Mouse (Mus musculus): ENCODE data around the gene Ly6c1. TPM values are rescaled to one million over a fixed set of nuclear protein-coding genes. Genes with fewer than 3 reads are reported as not detected.
"Not testable (repeated sequence)": the region's sequence is repeated elsewhere in the genome, so short reads cannot be mapped to it uniquely, and the experiment has no call there.

Ly6c1 gene
- polyA plus RNA-seq, 1 experiment from 2014 or later: 21.9 TPM

DNA sequence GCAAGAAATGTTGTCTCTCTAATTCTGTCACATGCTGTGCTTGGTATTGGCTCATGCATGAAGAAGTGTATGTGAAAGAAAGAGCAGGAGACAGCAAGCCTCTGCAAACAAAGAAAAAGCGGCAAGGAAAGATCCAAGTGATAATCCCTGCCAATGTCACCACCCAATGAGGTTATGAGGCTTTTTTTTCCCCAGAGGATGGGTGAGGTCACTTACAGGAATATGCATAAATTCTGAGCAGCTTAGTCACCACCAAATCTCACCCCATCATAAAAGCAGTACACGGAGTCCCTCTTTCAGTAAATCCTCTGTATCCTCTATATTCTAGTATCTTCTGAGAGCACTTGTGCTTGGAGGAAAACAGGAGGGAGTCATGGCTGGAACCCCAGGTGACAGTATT, 1.2 kb upstream of the Ly6c1 start:
- not testable (repeated sequence) for H3K4me2 ChIP-seq (replicated peaks; ENCODE audit: low read depth, low read length); H3K4me3 ChIP-seq (ENCODE audit: low read length); H3K9ac ChIP-seq (replicated peaks; ENCODE audit: low read length); H3K27ac ChIP-seq (ENCODE audit: low read length); H3K27me3 ChIP-seq (ENCODE audit: insufficient read depth, low read length); H3K36me3 ChIP-seq (ENCODE audit: insufficient read depth, low read length); ATAC-seq (ENCODE audit: low FRiP score, low TSS enrichment); H3K4me1 ChIP-seq (ENCODE audit: insufficient read depth, low read length); H3K9me3 ChIP-seq (ENCODE audit: low read length)
- WGBS: 88% methylated on average over 2 of the region's 2 CpGs

GRCm38 (mm10) chr15:75047970-75048320, 685 bp downstream of the Ly6c1 start:
- 90% methylated on average over 1 of the region's 1 CpGs for WGBS
- H3K4me1 ChIP-seq (ENCODE audit: insufficient read depth, low read length); H3K36me3 ChIP-seq (ENCODE audit: insufficient read depth, low read length); H3K9ac ChIP-seq (replicated peaks; ENCODE audit: low read length); H3K9me3 ChIP-seq (ENCODE audit: low read length); H3K4me2 ChIP-seq (replicated peaks; ENCODE audit: low read depth, low read length); ATAC-seq (ENCODE audit: low FRiP score, low TSS enrichment); H3K4me3 ChIP-seq (ENCODE audit: low read length); H3K27ac ChIP-seq (ENCODE audit: low read length); H3K27me3 ChIP-seq (ENCODE audit: insufficient read depth, low read length): not testable (repeated sequence)

DNA sequence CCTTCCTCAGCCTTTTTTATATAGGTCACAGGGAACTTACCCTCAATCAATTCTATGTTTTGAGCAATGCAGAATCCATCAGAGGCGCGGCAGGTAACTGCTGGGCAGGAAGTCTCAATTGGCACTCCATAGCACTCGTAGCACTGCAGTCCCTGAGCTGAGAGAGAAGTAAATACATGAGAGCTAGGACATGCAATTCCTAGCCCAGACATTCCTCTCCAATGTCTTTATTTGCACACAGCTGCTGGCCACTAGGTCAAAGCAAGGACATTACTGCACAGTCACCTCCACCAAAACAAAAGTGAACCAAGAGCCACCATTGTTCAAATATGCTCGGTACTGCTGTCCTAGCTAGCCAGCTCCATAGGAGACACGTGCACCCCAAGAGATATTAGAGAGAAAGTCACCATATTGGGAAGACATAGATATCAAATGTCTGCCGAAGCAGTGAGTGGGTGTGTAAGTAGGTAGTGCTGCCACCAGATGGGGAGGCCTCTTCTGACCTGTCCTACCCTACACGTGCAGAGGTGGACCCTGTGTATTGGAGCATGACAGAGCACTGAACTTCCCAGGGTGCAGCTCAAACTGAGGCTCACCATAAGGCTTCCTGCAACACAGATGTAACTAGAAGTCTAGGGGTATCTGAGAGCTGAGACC, 1.2 kb downstream of the Ly6c1 start:
- not testable (repeated sequence) for H3K4me1 ChIP-seq (ENCODE audit: insufficient read depth, low read length); H3K4me3 ChIP-seq (ENCODE audit: low read length); ATAC-seq (ENCODE audit: low FRiP score, low TSS enrichment); H3K27ac ChIP-seq (ENCODE audit: low read length); H3K27me3 ChIP-seq (ENCODE audit: insufficient read depth, low read length); H3K36me3 ChIP-seq (ENCODE audit: insufficient read depth, low read length); H3K9ac ChIP-seq (replicated peaks; ENCODE audit: low read length); H3K4me2 ChIP-seq (replicated peaks; ENCODE audit: low read depth, low read length); H3K9me3 ChIP-seq (ENCODE audit: low read length)
- 48% methylated on average over 5 of the region's 7 CpGs for WGBS

DNA sequence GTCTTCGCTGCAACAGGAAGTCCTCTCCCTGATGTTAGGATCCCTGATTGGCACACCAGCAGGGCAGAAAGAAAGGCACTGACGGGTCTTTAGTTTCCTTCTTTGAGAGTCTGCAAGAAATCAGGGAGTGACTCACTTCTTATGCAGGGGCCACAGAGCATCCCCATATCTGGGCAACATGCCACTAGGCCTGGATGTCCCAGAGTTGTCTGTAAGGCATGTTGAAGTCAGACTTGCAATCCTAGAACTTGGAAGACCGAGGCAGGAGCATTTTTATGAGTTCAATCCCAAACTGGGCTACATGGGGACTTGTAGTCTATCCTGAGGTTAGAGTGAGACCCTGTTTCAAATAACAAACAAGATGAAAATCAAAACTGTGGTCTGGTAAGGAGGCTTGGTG, 3.1 kb downstream of the Ly6c1 start:
- WGBS: 81% methylated on average over 2 of the region's 3 CpGs
- H3K36me3 ChIP-seq (ENCODE audit: insufficient read depth, low read length); ATAC-seq (ENCODE audit: low FRiP score, low TSS enrichment): not testable (repeated sequence)

DNA sequence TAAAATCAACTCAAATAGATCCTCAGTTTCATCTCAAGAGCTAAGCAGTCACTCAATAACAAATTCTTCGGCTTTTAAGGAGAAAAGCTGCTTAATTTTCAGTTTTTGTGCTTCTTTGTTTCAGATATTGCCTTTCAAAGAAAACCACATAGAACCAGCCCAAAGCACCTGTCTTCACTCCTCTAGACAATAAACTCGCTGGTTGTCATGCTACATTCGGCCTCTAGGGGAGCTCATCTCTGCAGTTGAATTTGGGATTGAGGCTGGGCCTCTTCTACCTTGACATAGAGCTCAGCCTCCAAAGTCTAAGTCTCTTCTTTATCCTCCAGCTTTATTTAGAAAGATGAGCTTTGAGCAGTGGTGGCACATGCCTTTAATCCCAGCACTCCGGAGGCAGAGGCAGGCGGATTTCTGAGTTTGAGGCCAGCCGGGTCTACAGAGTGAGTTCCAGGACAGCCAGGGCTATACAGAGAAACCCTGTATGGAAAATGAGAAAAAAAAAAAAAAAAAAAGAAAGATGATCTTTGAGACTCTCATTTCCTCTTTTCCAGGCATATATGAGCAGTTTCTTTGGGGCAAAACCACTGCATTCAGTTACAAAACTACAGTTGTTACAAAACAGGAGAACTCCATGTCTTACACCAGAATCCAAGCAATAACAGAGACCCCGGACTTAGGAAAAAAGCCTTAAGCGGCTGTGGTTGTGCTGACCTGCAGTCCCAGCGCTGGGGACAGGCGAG, 27.4 kb downstream of the Ly6c1 start:
- H3K4me1 ChIP-seq (ENCODE audit: insufficient read depth, low read length): not testable (repeated sequence)

More for the DNA sequence above, 3.1 kb downstream of the Ly6c1 start:
- H3K27me3 ChIP-seq (ENCODE audit: insufficient read depth, low read length); H3K27ac ChIP-seq (ENCODE audit: low read length); H3K9ac ChIP-seq (replicated peaks; ENCODE audit: low read length); H3K4me3 ChIP-seq (ENCODE audit: low read length); H3K4me2 ChIP-seq (replicated peaks; ENCODE audit: low read depth, low read length); H3K9me3 ChIP-seq (ENCODE audit: low read length); H3K4me1 ChIP-seq (ENCODE audit: insufficient read depth, low read length): not testable (repeated sequence)

GRCm38 (mm10) chr15:75019446-75019845, 29.2 kb downstream of the Ly6c1 start:
- H3K9me3 ChIP-seq (ENCODE audit: low read length); H3K36me3 ChIP-seq (ENCODE audit: insufficient read depth, low read length); H3K9ac ChIP-seq (replicated peaks; ENCODE audit: low read length); H3K4me3 ChIP-seq (ENCODE audit: low read length); H3K4me2 ChIP-seq (replicated peaks; ENCODE audit: low read depth, low read length); H3K27me3 ChIP-seq (ENCODE audit: insufficient read depth, low read length); H3K27ac ChIP-seq (ENCODE audit: low read length); H3K4me1 ChIP-seq (ENCODE audit: insufficient read depth, low read length); ATAC-seq (ENCODE audit: low FRiP score, low TSS enrichment): not testable (repeated sequence)
- 42% methylated on average over 2 of the region's 2 CpGs for WGBS

More for the DNA sequence above, 27.4 kb downstream of the Ly6c1 start:
- 82% methylated on average over 6 of the region's 10 CpGs for WGBS
- not testable (repeated sequence) for H3K4me3 ChIP-seq (ENCODE audit: low read length); ATAC-seq (ENCODE audit: low FRiP score, low TSS enrichment); H3K27ac ChIP-seq (ENCODE audit: low read length); H3K36me3 ChIP-seq (ENCODE audit: insufficient read depth, low read length); H3K4me2 ChIP-seq (replicated peaks; ENCODE audit: low read depth, low read length); H3K9me3 ChIP-seq (ENCODE audit: low read length); H3K9ac ChIP-seq (replicated peaks; ENCODE audit: low read length); H3K27me3 ChIP-seq (ENCODE audit: insufficient read depth, low read length)

Other genes starting within 250 kb of the Ly6c1 start
- gene Gml2, start 229.8 kb downstream of the Ly6c1 start, polyA plus RNA-seq (2015; fragmentation: Nextera tagmentation; extraction: Ambion mirVana): not detected in 2 replicates
- gene 2010109I03Rik, start 151.8 kb downstream of the Ly6c1 start, polyA plus RNA-seq (2015; fragmentation: Nextera tagmentation; extraction: Ambion mirVana): 0.05 and 0.11 TPM in 2 replicates
- gene Ly6i, start 65.4 kb downstream of the Ly6c1 start, polyA plus RNA-seq (2015; fragmentation: Nextera tagmentation; extraction: Ambion mirVana): 0.27 and 0.30 TPM in 2 replicates
- gene Ly6a, start 50.8 kb downstream of the Ly6c1 start, polyA plus RNA-seq (2015; fragmentation: Nextera tagmentation; extraction: Ambion mirVana): 716 and 795 TPM in 2 replicates
- gene Ly6c2, start 63.1 kb upstream of the Ly6c1 start, polyA plus RNA-seq (2015; fragmentation: Nextera tagmentation; extraction: Ambion mirVana): 0.90 and 1.6 TPM in 2 replicates
- gene Ly6g, start 106.4 kb upstream of the Ly6c1 start, polyA plus RNA-seq (2015; fragmentation: Nextera tagmentation; extraction: Ambion mirVana): 0.63 and 1.3 TPM in 2 replicates
- 22.2 and 22.6 TPM in 2 replicates for gene BC025446, start 167.5 kb upstream of the Ly6c1 start, polyA plus RNA-seq (2015; fragmentation: Nextera tagmentation; extraction: Ambion mirVana)
- gene Ly6f, start 219.6 kb upstream of the Ly6c1 start, polyA plus RNA-seq (2015; fragmentation: Nextera tagmentation; extraction: Ambion mirVana): 0.37 and 0.54 TPM in 2 replicates